Mouse (Mus musculus) T-cell, adult 66 days (primary cell): ENCODE results near the gene Slc15a4. TPM values are rescaled to one million over a fixed set of nuclear protein-coding genes. Genes with fewer than 3 reads are reported as not detected.

Experiments
- total RNA-seq, 2 experiments: library from RNA; stranded (reverse); gene quantifications; 3 replicates in 1 of 2; 4 replicates in 1 of 2; pipeline ENCODE4 v1.2.4; 2023

Slc15a4 gene
- total RNA-seq: 10 to 100 TPM; 41.0 to 45.5 TPM

DNA sequence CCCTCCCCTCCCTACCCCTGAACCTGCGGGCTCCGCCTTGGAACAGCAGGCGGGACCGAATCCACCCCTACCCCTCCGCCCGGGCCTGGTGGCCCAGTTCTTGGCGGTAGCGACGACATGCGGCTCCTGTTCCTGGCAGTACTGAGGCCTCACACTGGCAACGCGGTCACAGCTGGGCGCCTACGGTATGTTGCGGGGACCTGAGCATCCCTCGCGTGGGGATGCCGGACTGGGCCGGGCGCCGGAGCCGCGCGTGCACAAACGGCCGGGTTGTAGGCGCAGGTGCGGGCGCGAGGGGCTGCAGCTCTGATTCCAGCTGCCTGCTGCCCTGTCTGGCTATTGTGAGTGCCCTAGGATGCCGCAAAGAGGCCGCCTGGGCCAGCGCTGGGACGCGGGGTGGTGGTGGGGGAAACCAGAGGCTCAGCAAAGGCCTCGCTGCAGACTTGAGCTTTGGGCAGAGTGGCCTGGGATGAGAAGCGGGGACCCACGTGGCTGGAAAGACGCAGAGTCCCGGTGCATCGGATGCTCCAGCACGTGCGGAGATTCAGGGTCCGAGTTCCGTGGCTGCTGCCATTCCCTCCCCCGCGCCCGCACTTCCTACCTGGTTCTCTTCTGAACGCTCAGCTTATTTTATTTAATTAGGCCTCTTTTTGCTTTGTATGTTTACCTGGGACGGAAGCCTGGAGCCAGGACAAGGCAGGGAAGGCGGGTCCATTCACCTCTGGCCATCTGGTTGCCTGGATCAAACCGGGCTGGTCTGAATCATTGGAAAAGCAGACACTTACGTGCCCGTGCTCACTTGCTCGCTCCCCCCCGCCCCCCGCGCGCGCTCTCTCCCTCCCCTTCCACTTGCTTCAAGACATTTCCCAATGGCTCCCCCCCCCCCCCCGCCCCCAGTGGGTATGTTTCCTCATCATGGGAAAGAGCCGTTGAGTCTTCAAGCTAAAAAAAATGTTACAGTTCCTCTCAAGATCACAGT lies at the start of gene Slc15a4, which contains the start of gene Glt1d1:
Gene Slc15a4, minus strand, starts transcription at position 731 of the 979 bp plus-strand sequence.
Gene Glt1d1, plus strand, starts transcription at position 96 of the 979 bp plus-strand sequence.

Other genes with a start within 250 kb of the Slc15a4 start
- not detected for gene Glt1d1, start 635 bp downstream of the Slc15a4 start, total RNA-seq